Mouse (Mus musculus): ENCODE data around the gene Thap11.
A peak's percentile ranks its signal among the peaks of the same experiment; 100 is the strongest.

Gene Thap11

DNA sequence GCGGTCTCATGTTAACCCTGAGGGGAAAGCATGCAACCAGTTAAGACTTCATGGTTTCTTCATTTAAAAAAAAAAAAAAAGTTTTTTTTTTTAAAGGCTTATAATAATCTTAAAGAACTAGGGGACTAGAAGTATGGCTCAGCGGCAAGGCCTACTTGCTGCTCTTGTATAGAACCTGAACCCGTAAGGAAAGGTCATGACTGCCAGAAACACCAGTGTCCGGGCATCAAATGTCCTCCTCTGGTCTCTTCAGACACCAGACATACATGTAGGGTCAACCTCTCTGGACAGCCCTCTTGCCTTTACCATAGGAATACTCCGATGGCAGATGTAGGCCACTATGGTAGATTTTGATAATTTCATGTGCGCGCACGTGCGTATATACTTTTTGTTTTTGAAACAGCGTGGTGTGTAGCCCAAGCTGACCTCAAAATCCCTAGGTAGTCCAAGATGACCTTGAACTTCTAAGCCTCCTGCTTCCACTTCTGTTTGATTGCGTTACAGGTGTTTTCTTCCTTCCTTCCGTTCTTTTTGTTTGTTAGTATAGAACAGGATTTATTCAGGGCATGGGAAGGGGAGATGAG is 2.7 kb upstream of the Thap11 start:
- peak in 1 of 2 experiments; percentile 36 for DNase-seq

DNA sequence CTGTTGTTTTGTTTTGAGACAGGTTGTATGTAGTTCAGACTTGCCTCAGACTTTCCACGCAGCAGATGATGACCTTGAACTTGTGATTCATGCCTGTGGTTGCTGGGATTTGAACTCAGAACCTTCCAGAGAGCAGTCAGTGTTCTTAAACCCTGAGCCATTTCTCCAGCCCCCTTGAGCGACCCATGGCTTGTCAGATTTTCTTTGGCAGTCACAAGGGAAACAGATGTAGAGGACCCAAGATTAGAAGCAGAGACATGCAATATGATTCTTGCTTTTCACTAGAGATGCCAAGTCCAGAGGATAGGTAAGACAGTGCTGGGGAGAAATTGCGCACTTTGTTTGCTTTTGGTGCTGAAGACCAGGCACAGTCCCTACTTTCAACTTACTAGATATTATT is 1.8 kb upstream of the Thap11 start, which contains the start of gene Cenpt:
Gene Cenpt, minus strand, starts transcription at position 101 of the 400 bp plus-strand sequence.
- no peak for DNase-seq

DNA sequence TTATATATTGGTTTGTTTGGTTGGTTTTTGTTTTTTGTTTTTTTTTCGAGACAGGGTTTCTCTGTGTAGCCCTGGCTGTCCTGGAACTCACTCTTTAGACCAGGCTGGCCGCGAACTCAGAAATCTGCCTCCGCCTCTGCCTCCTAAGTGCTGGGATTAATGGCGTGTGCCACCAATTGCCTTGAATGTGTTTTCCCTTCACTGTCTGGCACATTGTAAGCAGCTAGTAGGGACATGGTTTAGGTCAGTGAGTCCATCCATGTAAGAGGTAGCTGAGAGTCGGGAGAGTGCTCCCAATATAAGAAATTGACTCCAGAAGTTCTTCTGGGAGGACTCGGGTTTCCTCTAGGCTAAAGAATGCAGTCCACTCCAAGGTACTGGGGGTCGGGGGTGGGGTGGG is 629 bp upstream of the Thap11 start:
- DNase-seq: peak in 1 of 2 experiments; percentile 31

DNA sequence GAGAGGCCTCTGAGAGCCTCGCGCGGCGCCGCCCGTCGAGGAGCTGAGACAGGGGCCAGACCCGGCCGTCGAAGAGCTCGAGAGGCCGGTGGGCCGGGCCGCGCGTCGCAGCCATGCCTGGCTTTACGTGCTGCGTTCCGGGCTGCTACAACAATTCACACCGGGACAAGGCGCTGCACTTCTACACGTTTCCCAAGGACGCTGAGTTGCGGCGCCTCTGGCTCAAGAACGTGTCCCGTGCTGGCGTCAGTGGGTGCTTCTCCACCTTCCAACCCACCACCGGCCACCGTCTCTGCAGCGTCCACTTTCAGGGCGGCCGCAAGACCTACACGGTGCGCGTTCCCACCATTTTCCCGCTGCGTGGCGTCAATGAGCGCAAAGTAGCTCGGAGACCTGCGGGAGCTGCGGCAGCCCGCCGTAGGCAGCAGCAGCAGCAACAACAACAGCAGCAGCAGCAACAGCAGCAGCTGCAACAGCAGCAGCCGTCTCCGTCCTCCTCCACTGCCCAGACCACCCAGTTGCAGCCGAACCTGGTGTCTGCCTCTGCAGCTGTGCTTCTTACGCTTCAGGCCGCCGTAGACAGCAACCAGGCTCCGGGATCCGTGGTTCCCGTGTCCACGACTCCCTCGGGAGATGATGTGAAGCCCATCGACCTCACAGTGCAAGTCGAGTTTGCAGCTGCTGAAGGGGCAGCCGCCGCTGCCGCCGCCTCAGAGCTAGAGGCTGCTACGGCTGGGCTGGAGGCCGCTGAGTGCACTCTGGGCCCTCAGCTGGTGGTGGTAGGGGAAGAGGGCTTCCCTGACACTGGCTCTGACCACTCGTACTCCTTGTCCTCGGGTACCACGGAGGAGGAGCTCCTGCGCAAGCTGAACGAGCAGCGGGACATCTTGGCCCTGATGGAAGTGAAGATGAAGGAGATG is 576 bp downstream of the Thap11 start:
- DNase-seq: peak; percentile 64 to 71

DNA sequence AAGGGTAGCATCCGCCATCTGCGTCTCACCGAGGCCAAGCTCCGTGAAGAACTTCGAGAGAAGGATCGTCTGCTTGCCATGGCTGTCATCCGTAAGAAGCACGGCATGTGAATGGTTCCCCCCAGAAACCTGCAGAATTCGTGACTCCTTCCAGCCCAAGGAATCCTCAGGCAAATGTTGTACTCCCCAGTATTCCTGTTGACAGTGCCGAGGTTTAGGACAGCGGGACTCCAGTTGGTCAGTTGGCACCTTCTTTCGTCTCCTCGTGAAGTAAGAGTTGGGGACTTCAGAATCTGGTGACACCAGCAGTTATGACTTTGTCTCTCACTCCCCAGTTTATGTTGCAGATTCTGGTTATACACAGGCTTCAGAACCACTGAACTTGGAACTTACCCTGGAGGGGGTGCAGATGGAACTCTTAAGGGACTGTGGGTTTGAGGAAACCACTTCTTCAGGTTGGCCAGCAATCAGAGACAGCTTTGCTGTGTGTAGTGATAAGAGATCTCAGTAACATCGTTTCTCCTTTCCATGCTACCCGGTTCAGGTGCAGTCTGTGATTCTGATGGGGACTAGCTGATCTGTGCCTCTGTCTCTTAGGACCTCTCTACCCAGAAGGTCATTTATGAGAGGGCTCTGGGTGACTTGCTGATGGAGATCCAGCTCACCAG is 1.4 kb downstream of the Thap11 start:
- DNase-seq: no peak

DNA sequence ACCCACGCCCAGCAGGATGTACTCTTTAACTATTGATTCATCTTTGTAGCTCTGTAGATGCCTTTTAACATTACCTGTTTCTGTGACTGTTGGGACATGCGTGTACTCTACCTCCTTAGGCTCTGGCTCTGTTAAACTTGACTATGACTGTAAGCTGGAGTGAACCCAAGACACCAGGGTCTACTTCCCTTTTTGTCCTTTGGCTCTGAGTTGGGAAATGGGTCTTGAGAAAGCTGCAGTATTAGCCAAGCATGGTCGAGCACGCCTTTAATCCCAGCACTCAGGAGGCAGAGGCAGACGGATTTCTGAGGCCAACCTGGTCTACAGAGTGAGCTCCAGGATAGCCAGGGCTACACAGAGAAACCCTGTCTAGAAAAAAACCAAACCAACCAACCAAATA is 3.6 kb downstream of the Thap11 start:
- no peak for DNase-seq

DNA sequence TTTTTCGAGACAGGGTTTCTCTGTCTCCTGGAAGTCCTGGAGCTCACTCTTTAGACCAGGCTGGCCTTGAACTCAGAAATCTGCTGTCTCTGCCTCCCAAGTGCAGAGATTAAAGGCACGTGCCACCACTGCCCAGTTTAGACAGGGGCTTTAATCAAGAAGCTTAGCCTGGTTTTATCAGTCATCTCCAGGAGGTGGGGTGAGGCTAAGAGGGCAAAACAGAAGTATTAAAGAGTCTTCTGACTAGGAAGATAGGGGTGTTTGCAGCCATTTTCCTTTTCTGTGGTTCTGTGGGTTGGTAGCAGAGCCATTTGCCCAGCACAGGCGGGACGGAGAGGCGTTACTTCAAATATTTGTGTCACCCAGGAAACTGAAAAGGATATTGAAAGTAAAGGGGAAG is 4.4 kb downstream of the Thap11 start:
- DNase-seq: no peak

DNA sequence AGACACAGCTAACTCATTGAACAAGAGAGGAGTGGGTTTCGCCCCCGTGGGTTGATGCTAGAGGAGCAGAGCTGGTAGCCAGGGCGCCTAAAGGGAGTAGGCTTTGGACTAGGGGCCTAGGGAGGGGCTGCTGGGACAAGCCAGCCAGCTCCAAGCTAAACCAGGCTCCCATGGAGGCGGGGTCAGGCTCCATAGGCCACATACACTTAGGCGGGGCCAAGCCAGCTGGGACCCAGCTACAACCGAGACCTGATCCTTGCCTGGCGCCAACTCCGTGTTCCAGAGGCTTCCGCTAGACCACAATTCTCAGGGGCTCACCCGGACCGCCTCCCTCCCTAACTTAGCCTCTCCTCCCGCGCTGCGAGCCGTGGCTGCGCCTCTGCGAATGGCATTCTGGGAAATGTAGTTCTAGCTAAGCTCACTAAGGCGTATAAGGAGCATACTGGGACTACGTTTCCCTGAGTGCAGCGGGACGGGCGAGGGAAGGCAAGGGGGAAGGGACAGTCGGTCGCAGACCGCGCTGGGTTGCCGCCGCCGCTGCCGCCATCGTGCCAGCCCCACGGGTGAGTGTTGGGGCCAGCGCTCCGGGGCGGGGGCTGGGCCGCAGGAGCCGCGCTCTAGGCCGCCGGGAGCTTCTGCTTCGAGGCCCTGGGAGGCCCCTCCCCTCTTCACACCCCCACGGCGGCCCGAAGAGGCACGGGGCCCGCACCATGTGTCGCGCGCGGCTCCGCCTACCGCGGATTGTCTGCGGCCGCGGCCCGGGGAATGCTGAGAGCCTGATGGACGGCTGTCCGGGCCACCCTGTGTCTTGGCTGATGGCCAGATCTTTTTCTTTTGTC is 5.4 kb downstream of the Thap11 start, which contains the start of gene Nutf2:
Gene Nutf2, plus strand, starts transcription at position 438 of the 839 bp plus-strand sequence.
- DNase-seq: peak; percentile 92 to 96

DNA sequence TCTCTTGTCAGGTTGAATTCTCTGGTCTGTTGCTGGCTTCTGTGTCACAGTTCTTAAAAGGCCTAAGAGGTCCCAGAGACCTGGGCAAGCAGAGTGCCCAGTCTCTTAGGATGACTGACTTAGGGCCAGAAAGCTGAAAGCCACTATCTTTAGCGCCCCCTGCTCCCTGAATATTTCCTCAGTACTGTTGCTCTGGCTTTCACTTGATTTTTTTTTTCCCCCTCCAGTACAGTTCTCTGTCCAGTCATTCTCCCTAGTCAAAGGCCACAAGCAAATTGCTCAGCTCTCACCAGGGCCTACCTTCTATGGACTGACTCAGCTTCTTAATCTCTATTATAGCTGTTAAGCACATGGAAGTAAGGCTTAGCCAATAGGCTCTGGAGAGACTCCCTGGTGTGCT is 7.0 kb downstream of the Thap11 start:
- DNase-seq: peak; percentile 51 to 53

DNA sequence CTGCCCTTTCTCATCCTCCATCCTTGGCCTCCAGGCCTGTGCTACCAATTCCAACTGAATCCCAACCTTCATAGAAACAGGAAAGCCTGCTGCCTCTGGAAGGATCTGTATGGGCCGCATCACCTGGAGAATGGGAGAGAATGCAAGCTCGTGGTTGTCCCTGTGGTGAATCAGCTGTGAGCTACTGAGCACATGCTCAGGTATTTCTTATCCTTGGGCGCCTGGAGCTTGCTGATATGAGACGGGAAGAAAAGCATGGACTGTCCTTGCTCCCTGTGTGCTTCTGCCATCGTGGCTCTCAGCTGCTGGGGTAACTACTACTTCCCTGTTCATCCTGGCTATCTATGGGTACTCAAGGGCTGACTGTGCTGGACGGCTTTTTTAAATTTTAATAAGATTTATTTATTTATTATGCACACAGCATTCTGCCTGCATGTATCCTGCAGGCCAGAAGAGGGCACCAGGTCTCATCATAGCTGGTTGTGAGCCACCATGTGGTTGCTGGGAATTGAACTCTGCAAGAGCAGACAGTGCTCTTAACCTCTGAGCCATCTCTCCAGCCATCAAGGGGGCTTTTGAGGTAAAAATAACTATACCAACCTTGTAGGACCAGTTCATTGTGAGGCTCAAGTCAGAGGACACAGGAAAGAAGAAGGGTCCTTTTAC is 11.6 kb downstream of the Thap11 start:
- no peak for DNase-seq

DNA sequence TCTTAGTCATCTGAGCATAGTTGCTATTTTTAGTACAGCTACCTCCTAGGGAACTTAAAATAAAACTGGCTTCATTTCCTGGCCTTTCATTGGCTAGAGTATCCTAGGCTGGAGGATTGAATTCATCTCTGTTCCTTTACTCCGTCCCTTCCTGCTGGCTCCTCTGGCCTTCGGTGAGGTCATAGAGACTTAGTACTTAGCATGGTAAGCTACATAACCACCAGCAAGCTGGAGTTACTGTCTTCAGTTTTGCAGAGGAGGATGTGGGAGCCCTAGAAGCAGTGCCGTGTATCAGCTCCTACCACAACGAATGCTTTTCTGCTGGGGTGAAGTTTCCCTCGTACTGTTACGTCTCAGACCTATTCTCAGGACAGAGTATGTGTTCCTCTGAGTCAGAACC is 19.4 kb downstream of the Thap11 start:
- DNase-seq: peak in 1 of 2 experiments; percentile 41

DNA sequence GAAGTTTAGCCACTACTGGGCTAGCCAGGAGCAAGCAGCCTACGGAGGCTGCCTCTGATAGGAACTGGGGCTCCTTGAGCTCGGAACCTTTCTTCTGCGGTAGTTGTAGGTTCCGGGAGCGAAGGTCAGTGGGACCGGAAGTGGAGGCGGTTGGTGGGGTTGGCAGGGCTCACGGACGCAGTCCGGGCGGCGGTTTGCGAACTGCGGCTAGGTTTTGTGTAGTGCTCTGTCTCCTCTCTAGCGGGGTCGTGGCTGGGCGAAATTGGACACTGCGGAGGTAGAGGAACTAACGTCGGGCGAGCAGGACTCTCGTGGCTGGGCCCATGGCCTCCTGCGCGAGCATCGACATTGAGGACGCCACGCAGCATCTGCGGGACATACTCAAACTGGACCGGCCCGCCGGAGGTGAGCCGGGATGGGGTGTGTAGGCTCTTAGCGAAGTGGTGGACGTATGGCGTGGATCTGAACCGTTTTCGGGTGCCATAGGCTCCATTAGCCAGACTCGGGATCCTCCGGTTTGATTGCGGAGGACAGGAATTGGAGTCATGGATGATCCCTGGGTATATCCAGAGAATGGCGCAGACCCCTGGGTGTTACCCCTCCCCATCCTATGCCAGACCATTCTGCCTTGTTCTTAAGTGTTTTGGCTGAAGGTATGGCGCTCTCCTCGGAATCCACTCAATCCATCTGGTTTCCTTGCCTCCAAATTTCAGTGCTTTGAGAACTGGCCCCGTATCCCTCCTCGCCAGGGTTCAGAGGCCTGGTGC is 26.0 kb downstream of the Thap11 start, which contains the start of gene Edc4:
Gene Edc4, plus strand, starts transcription at position 128 of the 767 bp plus-strand sequence.
- peak; percentile 90 to 91 for DNase-seq

DNA sequence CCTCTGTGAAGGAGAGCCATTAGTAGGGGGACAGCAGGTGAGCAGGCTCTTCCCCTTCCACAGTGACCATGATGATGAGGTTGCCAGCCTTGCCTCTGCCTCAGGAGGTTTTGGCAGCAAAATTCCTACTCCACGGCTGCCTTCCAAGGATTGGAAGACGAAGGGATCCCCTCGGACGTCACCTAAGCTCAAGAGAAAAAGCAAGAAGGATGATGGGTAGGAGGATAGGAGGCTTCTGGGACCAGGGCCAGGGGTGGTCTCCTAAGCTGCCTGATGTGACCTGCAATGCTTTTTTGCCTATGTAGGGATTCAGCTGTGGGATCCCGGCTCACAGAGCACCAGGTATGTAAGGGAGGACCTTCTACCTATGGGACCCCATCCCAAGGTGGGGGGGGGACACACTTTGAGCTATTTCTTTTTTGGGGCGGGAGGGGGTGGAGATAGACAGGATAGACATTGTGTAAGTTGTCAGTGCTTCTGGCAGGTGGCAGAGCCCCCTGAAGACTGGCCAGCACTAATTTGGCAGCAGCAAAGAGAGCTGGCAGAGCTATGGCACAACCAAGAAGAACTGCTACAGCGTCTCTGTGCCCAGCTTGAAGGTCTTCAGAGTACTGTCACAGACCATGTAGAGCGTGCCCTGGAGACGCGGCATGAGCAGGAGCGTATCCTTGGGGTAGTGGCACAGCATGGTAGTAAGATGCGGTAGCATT is 35.0 kb downstream of the Thap11 start:
- peak; percentile 57 to 70 for DNase-seq

DNA sequence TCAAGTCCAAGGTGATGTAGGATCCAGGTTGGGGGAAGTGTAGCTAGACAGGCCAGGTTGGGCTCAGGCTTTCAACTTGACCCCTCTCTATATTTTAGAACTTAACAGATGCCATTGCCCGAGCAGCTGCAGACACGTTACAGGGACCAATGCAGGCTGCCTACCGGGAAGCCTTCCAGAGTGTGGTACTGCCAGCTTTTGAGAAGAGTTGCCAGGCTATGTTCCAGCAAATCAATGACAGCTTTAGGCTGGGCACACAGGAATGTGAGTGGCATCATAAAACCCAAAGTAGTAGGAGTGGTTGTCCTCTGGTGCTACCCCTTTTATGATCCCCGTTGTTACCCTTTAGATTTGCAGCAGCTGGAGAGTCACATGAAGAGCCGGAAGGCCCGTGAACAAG is 35.9 kb downstream of the Thap11 start:
- DNase-seq: peak; percentile 68 to 69

DNA sequence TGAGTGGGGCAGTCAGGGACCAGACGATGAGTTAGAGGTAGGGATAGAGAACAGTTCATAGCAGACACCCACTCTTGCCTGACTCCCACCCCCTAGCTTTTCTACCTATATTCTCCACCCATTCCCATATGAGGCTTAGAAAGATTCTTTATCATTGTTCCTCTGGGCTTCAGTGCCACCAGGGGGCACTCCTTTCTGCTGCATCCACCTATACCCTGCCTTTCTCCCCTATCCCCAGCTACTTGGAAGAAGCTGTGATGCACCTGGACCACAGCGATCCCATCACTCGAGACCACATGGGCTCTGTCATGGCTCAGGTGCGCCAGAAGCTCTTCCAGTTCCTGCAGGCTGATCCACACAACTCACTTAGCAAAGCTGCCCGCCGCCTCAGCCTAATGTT is 37.5 kb downstream of the Thap11 start:
- peak; percentile 49 to 50 for DNase-seq

DNA sequence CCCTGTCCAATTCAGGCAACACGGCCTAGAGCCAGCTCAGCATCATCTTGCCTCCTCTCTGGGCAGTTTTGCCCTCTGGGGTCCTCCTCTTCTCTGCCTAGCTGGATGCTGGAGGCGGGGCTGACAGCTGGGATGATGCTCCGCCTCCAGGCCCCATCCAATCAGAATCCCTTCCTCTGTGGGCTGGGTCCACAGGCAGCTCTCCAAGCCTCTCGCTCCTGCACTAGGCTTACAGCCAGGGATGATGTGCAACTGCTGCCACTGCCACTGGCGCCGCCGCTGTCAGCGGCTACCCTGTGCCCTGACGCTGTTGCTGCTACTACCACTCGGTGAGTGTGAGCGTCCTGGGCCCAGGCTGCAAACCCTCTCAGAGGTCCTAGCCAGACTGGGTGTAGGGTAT is 38.4 kb downstream of the Thap11 start, which contains the start of gene Nrn1l:
Gene Nrn1l, plus strand, starts transcription at position 229 of the 400 bp plus-strand sequence.
- peak; percentile 69 to 75 for DNase-seq

DNA sequence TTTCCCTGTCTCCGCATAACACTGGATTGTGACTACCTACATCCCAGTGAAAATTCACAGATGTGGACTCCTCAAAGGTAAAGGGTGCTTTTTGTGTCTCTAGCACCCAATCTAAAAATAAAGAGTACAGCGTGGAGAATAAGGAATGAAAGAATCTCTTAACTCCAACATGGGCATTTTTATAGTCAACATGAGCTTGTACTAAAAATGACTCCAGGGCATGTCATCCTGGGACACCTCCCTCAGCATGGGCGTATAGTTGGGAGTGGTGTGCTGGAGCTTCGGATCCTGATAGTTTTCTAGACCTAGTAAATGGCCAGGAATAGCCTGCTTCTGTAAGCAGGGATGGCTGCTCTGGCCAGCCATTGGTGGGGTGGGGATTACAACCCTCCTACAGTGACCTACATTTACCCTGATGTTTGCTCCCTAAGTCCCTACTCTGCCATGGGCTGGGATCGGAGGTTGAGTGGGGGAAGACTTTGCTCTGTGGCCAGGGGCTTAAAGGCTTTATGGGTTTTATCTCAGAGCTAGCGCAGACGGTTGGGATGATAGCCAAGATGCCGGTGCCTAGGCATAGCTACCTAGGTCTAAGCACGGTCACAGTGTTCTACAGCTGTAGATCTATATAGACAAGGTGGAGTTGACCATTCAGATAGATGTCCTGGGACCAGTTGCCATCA is 43.0 kb downstream of the Thap11 start:
- DNase-seq: no peak

DNA sequence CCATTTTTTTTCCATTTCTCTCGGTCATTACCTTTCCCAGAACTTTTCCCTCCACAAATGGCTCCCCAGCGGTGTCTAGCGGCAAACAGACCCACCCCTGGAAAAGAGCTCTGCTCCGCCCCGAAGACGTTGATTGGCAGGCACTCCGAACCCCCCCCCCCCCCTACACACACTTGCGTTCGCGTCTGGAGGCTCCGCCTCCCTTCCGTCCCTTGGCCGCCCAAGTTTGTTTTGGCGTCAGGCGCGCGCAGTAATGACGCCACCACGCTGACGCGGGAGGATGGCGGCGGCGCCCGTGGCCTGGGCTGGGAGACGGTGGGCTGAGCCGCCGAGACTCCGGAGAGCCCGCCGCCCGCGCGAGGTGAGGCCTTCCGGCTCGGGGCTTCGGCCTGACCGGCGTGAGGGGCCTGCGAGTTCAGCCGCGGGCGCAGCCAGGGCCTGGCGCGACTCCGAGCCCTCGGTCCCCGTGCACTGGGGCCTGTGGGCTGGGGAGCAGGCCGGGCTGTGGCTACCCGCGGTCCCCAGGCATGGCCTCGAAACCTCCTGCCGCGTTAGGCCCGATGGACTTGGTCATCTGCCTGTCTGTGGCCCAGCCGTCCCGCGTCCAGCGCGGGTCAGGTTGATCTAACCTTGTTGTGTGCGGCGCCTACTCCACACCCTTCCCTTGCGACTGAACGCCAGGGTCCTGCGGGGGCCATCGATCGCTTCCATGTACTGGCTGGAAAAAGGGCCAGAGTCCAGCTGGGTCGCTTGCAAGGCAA is 45.4 kb downstream of the Thap11 start, which contains the start of gene Pskh1:
Gene Pskh1, plus strand, starts transcription at position 262 of the 761 bp plus-strand sequence.
- peak; percentile 97 to 98 for DNase-seq

All from cerebellum, postnatal 10 days (tissue).